Mouse (Mus musculus): ENCODE data around the gene Thap8.
"Not testable (repeated sequence)": the region's sequence is repeated elsewhere in the genome, so short reads cannot be mapped to it uniquely, and the experiment has no call there.

The Thap8 gene

DNA sequence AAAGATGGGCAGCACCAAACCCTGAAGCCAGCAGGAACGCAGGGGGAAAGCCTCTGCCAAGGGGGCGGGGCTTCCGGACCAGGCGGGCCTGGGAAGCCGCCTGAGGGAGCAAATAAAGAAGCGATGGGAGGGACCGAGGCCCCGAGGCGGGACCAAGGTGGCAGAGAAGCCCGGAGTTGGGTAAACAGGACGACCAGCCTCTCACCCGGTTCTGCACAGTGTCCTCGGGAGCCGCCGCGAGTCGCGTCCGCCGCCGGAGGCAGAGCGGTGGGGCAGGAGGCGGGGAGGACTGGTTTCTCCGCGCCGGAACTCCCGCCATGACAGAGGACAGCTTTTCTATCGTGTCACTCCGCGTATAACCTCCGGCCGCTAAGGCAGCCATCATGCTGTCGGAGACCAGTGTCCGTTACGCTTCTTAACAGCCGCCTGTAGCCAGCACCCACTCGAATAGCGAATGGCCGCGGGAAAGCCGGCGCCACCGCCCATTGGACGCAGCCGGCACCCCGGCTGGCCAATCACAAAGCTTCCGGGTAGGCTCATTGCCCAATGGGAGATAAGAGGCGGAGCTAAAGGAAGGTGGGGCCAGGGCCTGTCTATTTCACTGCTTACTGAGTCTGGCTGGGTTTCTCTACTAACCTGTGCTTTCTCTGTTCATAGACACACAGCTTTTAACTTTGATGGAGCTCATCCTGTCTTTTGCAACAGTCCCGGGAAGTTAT is at the start of gene Thap8, which contains the start of gene Wdr62:
TSS of gene Thap8 (plus strand) at position 144 of the 719 bp plus-strand sequence.
TSS of gene Wdr62 (minus strand) at position 469 of the 719 bp plus-strand sequence.
- DNase-seq (ENCODE audit: low read depth, low spot score), result peak; percentile 95

DNA sequence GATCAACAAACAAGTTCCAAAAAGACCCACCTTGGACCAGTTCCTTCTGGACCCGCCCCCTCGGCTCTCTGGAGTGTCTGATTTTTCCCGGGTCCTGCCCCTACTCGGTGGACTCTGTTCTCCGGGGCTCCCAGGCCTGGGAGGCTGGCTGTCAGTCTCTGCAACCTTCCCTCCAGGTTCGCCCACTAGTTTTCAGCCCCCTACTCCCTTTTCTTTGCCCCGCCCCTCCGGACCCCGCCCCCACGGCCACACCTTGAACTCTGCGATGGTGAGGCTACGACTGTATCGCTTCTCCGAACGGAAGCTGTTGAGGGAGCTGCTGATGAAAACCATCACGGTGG is 48.6 kb upstream of the Thap8 start:
- DNase-seq (ENCODE audit: low read depth, low spot score), result no peak

DNA sequence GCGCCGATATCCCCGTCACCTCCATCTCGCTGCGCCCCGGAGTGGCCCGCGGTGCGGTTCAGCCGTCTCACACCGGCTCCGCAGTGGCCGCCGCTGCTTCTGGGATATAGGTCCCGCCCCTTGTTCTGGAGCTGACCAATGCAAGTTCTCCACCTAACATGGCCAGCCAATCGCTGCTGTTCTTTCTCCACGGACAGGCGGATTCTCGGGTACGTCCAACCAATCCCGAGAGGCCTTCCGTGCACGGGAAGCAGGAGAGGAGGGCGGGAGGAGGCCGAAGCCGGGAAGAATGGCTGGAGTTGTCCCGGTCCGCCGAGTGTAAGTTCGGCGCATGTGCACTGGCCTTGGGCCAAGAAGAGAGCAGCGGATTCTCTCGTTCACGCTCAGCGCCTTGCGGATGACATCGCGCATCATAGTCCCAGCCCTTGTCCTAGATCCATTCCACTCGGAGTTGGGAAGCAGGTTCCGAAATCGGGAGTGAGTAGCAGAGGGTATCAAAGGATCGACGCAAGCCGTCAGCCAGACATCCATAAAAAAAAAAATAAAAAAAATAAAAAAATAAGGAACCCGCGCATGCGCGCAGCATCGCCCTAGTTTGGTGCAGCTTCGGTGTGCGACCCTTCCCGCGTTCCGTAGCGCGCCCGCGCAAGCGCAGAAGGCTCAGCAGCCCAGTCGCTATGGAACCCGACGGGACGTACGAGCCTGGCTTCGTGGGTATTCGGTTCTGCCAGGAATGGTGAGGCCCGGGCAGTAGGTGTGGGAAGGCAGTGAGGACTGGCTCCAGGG is 48.0 kb upstream of the Thap8 start, which contains the start of the genes Polr2i and Tbcb:
TSS of gene Polr2i (plus strand) at position 280 of the 786 bp plus-strand sequence.
TSS of gene Tbcb (minus strand) at position 604 of the 786 bp plus-strand sequence.
- peak; percentile 97 for DNase-seq (ENCODE audit: low read depth, low spot score)

DNA sequence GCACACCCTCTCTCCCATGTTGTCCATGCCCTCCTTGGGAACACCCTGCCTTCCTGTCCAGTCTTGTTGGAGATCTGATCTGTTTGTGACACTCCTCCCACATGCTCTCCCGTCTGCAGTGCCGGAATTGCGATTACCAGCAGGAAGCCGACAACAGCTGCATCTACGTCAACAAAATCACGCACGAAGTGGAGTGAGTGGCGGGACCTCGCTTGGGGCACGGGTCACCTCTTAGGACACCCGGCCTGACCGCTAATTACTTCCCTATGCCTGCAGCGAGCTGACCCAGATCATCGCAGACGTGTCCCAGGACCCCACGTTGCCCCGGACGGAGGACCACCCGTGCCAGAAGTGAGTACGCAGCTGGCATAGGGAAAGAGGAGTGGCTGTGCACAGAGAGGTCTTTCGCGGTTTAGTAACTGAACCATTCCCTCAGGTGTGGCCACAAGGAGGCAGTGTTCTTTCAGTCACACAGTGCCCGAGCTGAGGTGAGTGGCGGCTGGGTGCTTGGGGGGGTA is 47.2 kb upstream of the Thap8 start:
- peak; percentile 68 for DNase-seq (ENCODE audit: low read depth, low spot score)

DNA sequence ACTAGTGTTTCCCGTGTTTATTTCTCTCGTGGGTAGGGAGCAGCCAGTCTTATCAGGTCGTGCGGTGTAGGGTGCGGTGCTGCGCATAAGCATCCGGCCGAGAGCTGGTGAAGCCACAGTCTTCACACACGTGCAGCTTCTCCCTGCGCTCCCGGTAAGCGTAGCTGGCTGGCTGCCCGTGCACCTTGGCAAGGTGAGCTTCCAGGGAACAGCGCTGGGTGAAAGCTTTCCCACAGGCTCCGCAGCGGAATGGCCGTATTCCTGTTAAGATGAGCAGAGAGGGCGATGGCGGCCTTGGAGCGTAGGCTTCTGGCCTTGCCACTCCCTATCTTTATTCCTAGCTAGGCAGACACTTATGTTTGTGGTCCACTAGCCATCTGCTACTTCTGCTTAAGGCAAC is 46.5 kb upstream of the Thap8 start:
- no peak for DNase-seq (ENCODE audit: low read depth, low spot score)

DNA sequence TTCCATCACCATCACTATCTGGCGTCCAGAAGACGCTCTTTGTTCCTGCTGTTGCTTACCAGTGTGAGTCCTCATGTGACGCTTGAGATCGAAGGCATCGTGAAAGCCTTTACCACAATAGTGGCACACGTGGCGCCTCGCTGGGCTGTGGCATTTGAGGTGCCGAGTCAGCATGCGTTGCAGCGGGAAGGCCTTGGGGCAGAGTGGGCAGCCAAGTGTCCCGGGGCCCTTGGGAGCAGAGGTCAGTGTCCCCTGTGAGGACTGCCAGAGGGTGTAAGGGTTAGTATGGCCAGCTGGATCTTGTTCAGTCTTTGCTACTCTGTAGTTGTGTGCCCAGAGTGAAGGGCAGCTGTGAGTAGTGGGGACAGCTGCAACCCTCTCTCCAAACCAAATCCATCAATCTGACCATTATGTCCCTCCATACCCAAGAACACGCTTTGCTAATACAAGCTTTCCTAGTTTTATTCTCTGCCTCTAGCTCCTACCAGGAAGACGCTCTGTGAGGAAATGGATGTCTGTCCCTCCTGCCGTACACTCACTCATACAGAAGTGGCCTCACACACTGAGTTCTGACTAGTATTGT is 45.5 kb upstream of the Thap8 start:
- no peak for DNase-seq (ENCODE audit: low read depth, low spot score)

DNA sequence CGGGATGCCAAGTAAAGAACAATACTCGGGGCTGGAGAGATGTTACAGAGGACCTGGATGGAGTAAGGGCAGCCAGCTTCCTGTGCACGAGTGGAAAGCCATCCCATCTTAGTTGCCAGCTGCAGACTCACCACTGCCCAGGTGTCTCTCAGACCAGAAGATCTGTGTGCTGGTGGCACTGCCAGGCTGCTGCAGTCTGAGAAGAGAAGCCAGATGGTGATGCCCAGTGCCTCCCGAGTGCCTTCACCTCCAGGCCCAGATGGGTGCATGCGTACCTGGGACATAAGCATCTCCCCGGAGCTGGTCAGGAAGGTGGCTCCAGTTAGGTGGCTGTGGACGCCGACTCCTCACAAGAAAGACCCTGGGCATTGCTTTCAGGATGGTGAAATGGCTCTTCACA is 44.8 kb upstream of the Thap8 start:
- DNase-seq (ENCODE audit: low read depth, low spot score), result no peak

DNA sequence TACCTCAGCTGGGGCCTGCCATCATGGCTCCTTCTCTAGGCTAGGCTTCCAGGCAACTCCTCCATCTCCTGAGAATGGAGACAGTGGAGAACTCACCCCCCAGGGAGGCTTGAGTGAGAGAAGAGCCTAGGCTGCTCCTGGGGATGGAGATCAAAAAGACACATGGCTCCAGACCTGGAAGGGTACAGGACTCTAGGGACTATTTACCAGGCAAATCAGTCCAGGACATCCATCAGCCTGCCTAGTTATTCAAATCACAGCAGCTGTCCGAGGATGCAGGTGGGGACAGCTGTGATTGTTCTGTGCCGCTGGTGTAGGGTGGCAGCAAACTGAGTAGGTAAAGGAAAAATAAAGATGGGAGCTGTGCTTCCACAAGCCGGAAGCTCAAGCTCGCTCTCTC is 44.3 kb upstream of the Thap8 start, which contains the start of gene Ovol3:
TSS of gene Ovol3 (minus strand) at position 101 of the 400 bp plus-strand sequence.
- DNase-seq (ENCODE audit: low read depth, low spot score), result no peak

DNA sequence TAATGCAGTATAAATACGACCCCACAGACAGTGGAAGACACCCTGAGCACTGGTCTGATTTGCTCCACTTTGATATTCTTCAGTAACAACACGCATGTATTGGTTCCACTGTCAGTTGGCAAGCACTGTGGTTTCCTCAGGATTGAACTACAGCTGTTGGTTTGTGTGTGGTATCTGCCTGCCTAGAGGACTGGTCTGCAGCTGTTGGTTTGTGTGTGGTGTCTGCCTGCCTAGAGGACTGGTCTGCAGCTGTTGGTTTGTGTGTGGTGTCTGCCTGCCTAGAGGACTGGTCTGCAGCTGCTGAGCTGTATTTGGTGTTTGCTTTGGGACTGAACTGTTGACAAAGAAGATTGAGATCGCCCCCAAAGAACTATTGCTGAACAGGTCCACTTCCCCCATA is 42.5 kb upstream of the Thap8 start:
- not testable (repeated sequence) for DNase-seq (ENCODE audit: low read depth, low spot score)

DNA sequence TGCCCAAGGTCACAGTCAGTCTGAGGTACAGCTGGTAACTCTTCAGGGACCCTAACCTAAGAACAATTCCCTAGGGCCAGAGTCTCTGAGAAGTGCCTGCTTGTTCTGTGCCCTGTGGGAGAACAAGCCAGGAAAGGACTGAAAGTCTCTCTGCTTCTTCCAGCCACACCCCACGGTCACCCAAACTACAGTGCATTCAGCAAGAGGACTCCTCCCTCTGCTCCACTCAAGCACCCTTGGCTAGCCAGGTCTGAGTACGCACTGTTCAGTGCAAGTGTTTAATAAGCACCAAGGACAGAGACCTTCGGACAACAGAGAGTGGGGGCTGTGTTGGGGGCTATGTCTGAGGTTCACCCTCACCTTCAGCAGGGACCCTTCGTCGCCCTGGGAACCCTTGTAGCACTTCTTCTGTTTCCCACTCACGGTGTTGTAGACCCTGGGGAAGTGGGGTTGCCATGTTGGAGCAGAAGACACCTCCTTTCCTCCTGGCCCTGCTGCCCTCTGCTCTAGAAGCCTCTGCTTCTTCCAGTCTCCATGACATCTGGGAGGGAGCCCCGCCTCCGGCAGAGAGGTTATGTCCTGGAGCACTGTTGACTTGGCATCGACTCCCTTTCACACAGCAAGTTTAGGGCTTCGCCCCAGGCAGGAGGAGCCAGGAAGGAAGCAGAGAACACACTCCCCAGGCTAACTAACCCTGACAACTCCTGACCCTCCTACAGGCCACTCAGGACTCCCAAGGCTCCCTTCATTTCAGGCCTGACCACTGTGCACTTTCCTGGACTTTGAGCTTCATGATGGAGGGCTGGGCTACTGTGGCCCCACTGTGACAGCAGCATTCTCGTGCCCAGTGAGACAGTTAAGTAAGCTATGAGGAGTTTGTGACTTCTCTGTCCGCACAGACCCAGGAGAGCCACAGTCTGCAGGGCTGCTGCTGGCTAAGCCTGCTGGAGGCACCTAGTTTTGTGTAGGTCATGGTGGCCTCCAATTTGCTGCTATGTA is 27.6 kb upstream of the Thap8 start:
- DNase-seq (ENCODE audit: low read depth, low spot score), result no peak

DNA sequence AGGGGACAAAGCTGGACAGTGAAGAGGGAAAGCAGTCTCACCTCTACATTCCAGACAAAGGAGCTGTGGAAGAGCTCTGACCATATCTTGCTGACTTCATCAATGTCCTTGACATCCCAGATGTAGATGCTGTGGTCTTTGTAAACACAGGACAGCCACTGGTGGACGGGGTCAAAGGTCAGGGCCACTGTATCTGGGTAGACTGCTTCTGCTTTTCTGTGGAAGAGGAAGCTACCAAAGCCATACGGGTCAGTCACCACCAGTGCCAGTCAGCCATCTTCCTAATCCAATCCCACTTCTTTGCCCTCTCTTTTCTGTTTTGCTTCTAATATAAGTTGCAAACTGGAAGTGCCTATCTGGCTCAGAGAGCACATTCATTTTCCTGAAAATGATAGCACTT is 14.9 kb upstream of the Thap8 start:
- DNase-seq (ENCODE audit: low read depth, low spot score), result no peak

DNA sequence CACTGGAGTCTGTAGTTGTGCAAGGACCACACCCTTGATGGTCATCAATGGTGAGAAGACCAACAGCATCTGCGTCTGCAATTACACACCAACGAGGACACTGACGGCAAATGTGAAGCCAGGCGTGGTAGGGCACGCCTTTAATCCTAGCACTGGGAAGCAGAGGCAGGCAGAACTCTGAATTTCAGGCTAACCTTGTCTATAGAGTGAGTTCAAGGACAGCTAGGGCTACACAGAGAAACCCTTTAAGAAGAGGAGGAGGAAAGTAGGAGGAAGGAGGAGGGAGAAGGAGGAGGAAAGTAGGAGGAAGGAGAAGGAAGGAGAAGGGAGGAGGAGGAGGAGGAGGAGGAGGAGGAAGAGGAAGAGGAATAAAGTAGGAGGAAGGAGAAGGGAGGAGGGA is 14.4 kb upstream of the Thap8 start:
- DNase-seq (ENCODE audit: low read depth, low spot score), result no peak

DNA sequence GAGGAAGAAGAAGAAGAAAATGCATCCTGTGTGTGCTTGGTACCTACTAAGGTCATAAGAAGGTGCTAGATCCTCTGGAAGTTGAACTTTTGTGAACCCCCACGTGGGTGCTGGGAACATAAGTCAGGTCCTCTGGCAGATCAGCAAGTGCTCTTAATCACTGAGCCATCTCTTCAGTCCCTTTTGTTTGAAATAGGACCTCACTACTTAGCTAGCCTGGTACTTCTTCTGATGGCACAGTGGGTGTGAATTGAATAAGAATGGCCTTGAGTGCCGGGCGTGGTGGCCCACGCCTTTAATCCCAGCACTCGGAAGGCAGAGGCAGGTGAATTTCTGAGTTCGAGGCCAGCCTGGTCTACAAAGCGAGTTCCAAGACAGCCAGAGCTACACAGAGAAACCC is 14.0 kb upstream of the Thap8 start:
- no peak for DNase-seq (ENCODE audit: low read depth, low spot score)

DNA sequence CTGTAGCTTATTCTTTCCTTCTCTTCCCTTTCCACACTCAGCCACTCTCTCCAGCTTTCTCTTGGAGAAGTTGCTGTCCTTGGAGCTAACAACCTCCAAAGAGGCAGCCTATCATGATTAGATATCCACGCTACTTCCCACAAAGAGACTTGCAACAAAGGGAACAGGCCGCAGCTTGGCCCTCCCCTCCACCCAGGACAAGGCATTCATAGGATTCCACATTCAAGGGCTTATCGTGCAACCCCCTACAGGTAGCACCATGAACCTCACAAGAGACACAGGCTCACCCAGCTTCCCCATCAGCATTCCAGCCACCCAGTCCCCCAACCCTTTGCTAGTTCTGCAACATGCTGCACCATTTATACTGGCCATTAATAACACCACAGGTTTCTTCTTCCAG is 13.1 kb upstream of the Thap8 start:
- no peak for DNase-seq (ENCODE audit: low read depth, low spot score)

DNA sequence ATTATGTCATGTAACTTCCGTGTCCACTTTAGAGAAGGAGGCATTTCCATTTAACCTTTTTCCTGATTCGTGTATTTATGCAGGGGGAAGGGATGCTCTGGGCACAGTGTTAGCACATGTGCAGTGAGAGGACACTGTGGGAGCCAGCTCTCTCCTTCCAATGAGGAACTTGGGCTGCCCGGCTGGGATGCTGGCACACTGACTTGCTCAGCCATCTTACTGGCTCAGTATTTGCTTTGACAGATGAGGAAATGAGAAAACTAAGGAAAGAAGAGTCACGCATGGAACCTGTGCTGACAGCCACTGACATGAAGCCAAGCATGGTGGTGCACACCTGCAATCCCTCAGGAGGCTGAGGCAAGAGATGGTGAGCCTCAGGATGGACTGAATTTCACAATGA is 10.3 kb upstream of the Thap8 start:
- DNase-seq (ENCODE audit: low read depth, low spot score), result no peak

DNA sequence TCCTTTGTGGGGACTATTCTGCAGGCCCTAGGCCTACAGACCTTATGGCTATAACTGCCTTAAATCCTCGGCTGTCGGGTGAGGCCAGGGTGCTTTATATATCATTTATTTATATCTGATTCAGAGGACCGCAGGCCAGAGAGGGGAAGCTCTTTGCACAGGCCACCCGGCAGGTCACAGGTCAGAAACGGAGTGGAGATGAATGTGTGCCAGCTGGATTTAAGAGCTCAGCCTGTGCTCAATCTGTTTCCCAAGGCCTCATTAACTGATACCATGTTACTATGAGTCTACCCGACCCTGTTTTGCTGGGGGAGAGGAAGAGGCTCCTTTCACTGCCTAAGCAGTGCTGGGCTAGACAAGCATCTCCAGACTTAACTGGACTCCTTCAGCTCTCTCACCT is 5.5 kb upstream of the Thap8 start:
- DNase-seq (ENCODE audit: low read depth, low spot score), result no peak

DNA sequence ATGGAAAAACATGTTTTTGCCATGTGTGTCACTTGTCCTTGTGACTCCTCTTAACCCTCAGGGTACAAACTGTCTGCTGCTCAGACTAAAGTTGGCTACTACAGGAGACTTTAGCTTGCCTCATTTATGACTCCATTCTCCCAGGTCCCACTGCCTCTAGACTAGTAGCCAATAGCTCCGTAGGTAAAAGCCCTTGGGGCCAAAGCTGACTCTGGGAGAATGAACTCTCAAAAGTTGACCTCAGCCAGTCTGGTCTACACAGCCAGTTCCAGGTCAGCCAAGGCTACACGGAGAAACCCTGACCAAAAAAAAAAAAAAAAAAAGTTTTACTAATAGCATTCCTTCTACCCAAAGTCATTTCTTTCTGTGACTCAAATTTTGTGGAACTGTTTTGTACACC is 983 bp upstream of the Thap8 start:
- DNase-seq (ENCODE audit: low read depth, low spot score), result no peak

DNA sequence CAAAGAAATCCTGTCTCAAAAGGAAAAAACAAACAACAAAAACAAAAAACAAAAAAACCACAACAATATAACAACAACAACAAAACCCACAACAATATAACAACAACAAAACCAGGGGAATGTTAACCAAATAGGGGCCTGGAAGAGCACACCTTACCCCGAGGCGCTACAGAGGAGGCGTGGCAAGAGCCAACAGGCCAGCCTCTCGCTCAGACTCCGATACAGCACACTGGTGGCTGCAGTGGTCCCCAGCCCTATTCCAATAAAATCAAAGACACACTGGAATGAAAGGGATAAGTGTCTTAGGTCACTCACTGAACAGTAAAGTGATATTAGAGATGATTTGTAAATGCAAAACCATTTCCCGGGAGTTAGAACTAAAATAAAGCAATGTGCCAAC is 358 bp upstream of the Thap8 start:
- DNase-seq (ENCODE audit: low read depth, low spot score), result no peak

DNA sequence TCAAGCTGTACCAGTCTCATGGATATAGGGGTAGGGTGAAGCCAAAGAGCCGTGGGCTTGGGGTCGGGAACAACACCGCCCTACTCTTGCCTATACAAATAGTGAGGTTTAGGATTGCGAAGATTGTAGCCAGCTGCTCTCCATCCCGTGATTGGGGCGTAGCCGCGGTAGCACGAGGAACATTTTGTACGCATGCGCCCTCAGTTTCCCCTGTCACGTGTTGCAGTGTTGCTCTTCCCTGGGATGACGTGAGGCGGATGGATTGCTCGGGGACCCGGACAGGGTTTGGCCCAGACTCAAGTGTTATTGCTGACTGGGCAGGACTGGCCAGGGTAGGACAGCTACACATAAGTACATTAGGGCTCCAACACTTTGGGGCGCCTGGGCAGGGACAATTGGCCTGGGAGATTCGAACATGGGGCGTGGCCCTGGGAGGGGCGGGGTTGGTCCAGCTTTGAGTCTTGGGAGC is 810 bp downstream of the Thap8 start:
- peak; percentile 91 for DNase-seq (ENCODE audit: low read depth, low spot score)

DNA sequence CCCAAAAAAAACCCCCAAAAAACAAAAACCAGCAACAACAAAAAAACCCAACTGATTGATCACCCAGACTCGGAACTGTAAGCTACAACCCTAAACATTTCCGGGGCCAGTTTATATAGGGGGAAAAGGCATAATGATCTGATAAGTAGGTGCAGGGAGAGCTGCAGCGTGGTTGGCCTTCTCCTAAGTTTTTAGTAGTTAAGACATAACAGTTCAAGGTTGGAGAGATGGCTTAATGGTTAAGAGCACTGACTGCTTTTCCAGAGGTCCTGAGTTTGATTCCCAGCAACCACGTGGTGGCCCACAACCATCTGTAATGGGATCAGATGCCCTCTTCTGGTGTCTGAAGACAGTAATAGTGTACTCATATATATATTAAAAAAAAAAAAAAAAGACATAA is 1.6 kb downstream of the Thap8 start:
- DNase-seq (ENCODE audit: low read depth, low spot score), result no peak

DNA sequence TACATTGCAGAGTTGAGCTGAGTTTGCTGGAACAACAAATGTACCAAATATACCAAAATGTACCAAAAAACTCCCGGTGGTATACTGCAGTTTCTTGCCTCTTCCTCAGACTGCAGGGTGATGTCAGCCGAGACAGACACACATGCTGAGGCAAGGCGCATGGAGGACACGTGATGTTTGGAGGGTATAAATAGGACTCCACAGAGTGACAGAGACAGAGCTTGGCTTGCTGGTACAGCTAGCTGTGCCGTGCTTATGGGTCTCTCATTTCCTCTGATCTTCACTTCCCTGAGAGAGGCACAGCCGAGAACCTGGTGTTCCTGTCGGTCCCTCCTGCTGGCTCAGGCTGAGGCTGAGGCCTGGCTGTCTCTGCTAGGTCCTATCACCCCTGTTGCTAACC is 2.8 kb downstream of the Thap8 start:
- DNase-seq (ENCODE audit: low read depth, low spot score), result no peak
